Mouse (Mus musculus) heart, embryonic 10.5 days (tissue): ENCODE results near the gene Tmem259. TPM values are rescaled to one million over a fixed set of nuclear protein-coding genes. Genes with fewer than 3 reads are reported as not detected.

Experiments used
- DNase-seq: peaks from one replicate; pipeline ENCODE4 v3.0.0-alpha.2; 2017; ENCODE audit warnings: low spot score
- H3K27ac ChIP-seq: fragments of 300-500 bp; sonication (generic); 2 replicates; pipeline ENCODE4 v1.5.1; 2016; ENCODE audit warnings: mild to moderate bottlenecking
- H3K27me3 ChIP-seq: fragments of 300-500 bp; sonication (generic); 2 replicates; pipeline ENCODE4 v1.6.1; 2016; ENCODE audit warnings: mild to moderate bottlenecking; ENCODE audit not compliant: poor library complexity, insufficient read depth, severe bottlenecking
- H3K36me3 ChIP-seq: fragments of 300-500 bp; sonication (generic); 2 replicates; pipeline ENCODE4 v1.6.1; 2016; ENCODE audit warnings: mild to moderate bottlenecking, moderate library complexity
- H3K4me1 ChIP-seq: fragments of 300-500 bp; sonication (generic); 2 replicates; pipeline ENCODE4 v1.6.1; 2016; ENCODE audit warnings: mild to moderate bottlenecking
- H3K4me3 ChIP-seq: fragments of 300-500 bp; sonication (generic); 2 replicates; pipeline ENCODE4 v1.5.1; 2016; ENCODE audit warnings: mild to moderate bottlenecking, moderate library complexity
- H3K9me3 ChIP-seq: fragments of 300-500 bp; sonication (generic); 2 replicates; pipeline ENCODE4 v1.6.1; 2016; ENCODE audit warnings: mild to moderate bottlenecking, moderate library complexity
- WGBS: fragments of 180-500 bp; shearing (Covaris S2); methylation state at CpG from one replicate; pipeline ENCODE4 v1.1.7; 2016; 5-methylcytosine and 5-hydroxymethylcytosine counted together
- polyA plus RNA-seq: library from polyadenylated mRNA; unstranded; fragments of >200 nt; fragmentation: Nextera tagmentation; extraction: Ambion mirVana; gene quantifications from 2 replicates; pipeline ENCODE4 v1.2.1, GENCODE M21; 2016

Tmem259 gene
- polyA plus RNA-seq, 1 experiment from 2014 or later, result 16.4 TPM

GRCm38 (mm10) chr10:80013609-80014008, 29.5 kb upstream of the Tmem259 start:
- 32% methylated on average over 25 of the region's 25 CpGs for WGBS
- Histone ChIP-seq H3K4me1 (peaks cover 41% of the 10 kb centered on the region), H3K4me3 (no peak overlapping the region; the same call in 1 of the 2 replicates), H3K27me3 (peaks cover 48% of the 10 kb centered on the region), H3K27ac (peak overlapping the region; percentile 12; the same call in 1 of the 2 replicates), H3K36me3 (peaks cover 40% of the 10 kb centered on the region), H3K9me3 (peaks cover 17% of the 10 kb centered on the region; the same call in 1 of the 2 replicates)
- no peak for DNase-seq

GRCm38 (mm10) chr10:80011740-80012139, 27.6 kb upstream of the Tmem259 start:
- Histone ChIP-seq H3K36me3 (peaks cover 44% of the 10 kb centered on the region), H3K9me3 (peaks cover 17% of the 10 kb centered on the region; the same call in 1 of the 2 replicates), H3K4me1 (peaks cover 28% of the 10 kb centered on the region), H3K27me3 (peaks cover 61% of the 10 kb centered on the region), H3K27ac (no peak overlapping the region), H3K4me3 (peak overlapping the region; percentile 19; the same call in 1 of the 2 replicates)
- no peak for DNase-seq
- WGBS, result 84% methylated on average over 6 of the region's 6 CpGs

GRCm38 (mm10) chr10:80004233-80004705, 20.1 kb upstream of the Tmem259 start:
- 90% methylated on average over 8 of the region's 8 CpGs for WGBS
- Histone ChIP-seq H3K4me3 (no peak overlapping the region), H3K9me3 (no peaks in the 10 kb centered on the region), H3K27me3 (peaks cover 84% of the 10 kb centered on the region), H3K4me1 (peaks cover 23% of the 10 kb centered on the region), H3K36me3 (peaks cover 13% of the 10 kb centered on the region), H3K27ac (no peak overlapping the region)
- DNase-seq, result no peak

- 50% methylated on average over 9 of the region's 9 CpGs for WGBS
- H3K27ac ChIP-seq, result peak overlapping the region; percentile 48; the same call in 1 of the 2 replicates
- peaks cover 7% of the 10 kb centered on the region for H3K36me3 ChIP-seq
- DNase-seq, result no peak
- H3K4me1 ChIP-seq, result peaks cover 24% of the 10 kb centered on the region
- no peaks in the 10 kb centered on the region for H3K9me3 ChIP-seq
- H3K27me3 ChIP-seq, result peaks cover 91% of the 10 kb centered on the region
- H3K4me3 ChIP-seq, result peak overlapping the region; percentile 20; the same call in 1 of the 2 replicates
Observed at GRCm38 (mm10) chr10:80003374-80004232, 19.5 kb upstream of the Tmem259 start.

- Histone ChIP-seq H3K4me3 (peak overlapping the region; percentile 20), H3K4me1 (peaks cover 32% of the 10 kb centered on the region), H3K27me3 (peaks cover 96% of the 10 kb centered on the region), H3K9me3 (no peaks in the 10 kb centered on the region), H3K36me3 (0 out of 2 replicates have a peak, but pooled peaks cover 3% of the 10 kb centered on the region), H3K27ac (peak overlapping the region; percentile 32)
- WGBS, result 25% methylated on average over 21 of the region's 21 CpGs
- DNase-seq, result no peak
Observed at GRCm38 (mm10) chr10:80002829-80003228, 18.7 kb upstream of the Tmem259 start.

- H3K9me3 ChIP-seq, result no peaks in the 10 kb centered on the region
- peaks cover 39% of the 10 kb centered on the region for H3K4me1 ChIP-seq
- 71% methylated on average over 9 of the region's 9 CpGs for WGBS
- H3K27me3 ChIP-seq, result peaks cover 88% of the 10 kb centered on the region
- 0 out of 2 replicates have a peak, but pooled peaks cover 3% of the 10 kb centered on the region for H3K36me3 ChIP-seq
- DNase-seq, result no peak
- no peak overlapping the region for H3K4me3 ChIP-seq
- no peak overlapping the region for H3K27ac ChIP-seq
Observed at GRCm38 (mm10) chr10:80001945-80002344, 17.8 kb upstream of the Tmem259 start.

GRCm38 (mm10) chr10:79997819-79998218, 13.7 kb upstream of the Tmem259 start:
- no peak for DNase-seq
- Histone ChIP-seq H3K27me3 (peaks cover 49% of the 10 kb centered on the region), H3K4me3 (peak overlapping the region; percentile 68), H3K4me1 (peaks cover 37% of the 10 kb centered on the region), H3K27ac (peak overlapping the region; percentile 85), H3K36me3 (peaks cover 32% of the 10 kb centered on the region), H3K9me3 (no peaks in the 10 kb centered on the region)
- 4% methylated on average over 15 of the region's 15 CpGs for WGBS

- H3K9me3 ChIP-seq, result no peaks in the 10 kb centered on the region
- H3K4me1 ChIP-seq, result peaks cover 31% of the 10 kb centered on the region
- WGBS, result under 1% methylated on average over 35 of the region's 35 CpGs
Observed at GRCm38 (mm10) chr10:79997034-79997760, 13.1 kb upstream of the Tmem259 start.

GRCm38 (mm10) chr10:79996272-79997033, 12.3 kb upstream of the Tmem259 start, which contains the start of gene Abca7:
Gene Abca7 (plus strand): TSS chr10:79996494.
- peaks cover 28% of the 10 kb centered on the region for H3K4me1 ChIP-seq
- H3K36me3 ChIP-seq, result peaks cover 46% of the 10 kb centered on the region
- H3K27me3 ChIP-seq, result peaks cover 36% of the 10 kb centered on the region
- H3K4me3 ChIP-seq, result peak within 1 kb of the TSS; percentile 68
- peak within 1 kb of the TSS; percentile 85 for H3K27ac ChIP-seq
- peak; percentile 98 for DNase-seq
- under 1% methylated on average over 34 of the region's 34 CpGs for WGBS
- H3K9me3 ChIP-seq, result 0 out of 2 replicates have a peak, but pooled peaks cover 3% of the 10 kb centered on the region

More at GRCm38 (mm10) chr10:79997034-79997760, 13.1 kb upstream of the Tmem259 start:
- Histone ChIP-seq H3K27me3 (peaks cover 43% of the 10 kb centered on the region), H3K27ac (peak overlapping the region; percentile 85), H3K36me3 (peaks cover 38% of the 10 kb centered on the region), H3K4me3 (peak overlapping the region; percentile 68)
- DNase-seq, result peak; percentile 94

GRCm38 (mm10) chr10:79995636-79996035, 11.5 kb upstream of the Tmem259 start:
- H3K4me1 ChIP-seq, result peaks cover 33% of the 10 kb centered on the region
- no peak for DNase-seq
- H3K36me3 ChIP-seq, result peaks cover 54% of the 10 kb centered on the region
- 57% methylated on average over 1 of the region's 1 CpGs for WGBS
- H3K9me3 ChIP-seq, result 0 out of 2 replicates have a peak, but pooled peaks cover 3% of the 10 kb centered on the region
- no peak overlapping the region for H3K27ac ChIP-seq
- no peak overlapping the region for H3K4me3 ChIP-seq
- H3K27me3 ChIP-seq, result peaks cover 27% of the 10 kb centered on the region

GRCm38 (mm10) chr10:79994397-79995115, 10.4 kb upstream of the Tmem259 start:
- Histone ChIP-seq H3K4me3 (no peak overlapping the region), H3K27me3 (peaks cover 17% of the 10 kb centered on the region), H3K4me1 (peaks cover 42% of the 10 kb centered on the region), H3K9me3 (0 out of 2 replicates have a peak, but pooled peaks cover 3% of the 10 kb centered on the region), H3K27ac (peak overlapping the region; percentile 1; the same call in 1 of the 2 replicates), H3K36me3 (peaks cover 58% of the 10 kb centered on the region)
- 90% methylated on average over 16 of the region's 16 CpGs for WGBS
- no peak for DNase-seq
